In the genomic region with DNA sequence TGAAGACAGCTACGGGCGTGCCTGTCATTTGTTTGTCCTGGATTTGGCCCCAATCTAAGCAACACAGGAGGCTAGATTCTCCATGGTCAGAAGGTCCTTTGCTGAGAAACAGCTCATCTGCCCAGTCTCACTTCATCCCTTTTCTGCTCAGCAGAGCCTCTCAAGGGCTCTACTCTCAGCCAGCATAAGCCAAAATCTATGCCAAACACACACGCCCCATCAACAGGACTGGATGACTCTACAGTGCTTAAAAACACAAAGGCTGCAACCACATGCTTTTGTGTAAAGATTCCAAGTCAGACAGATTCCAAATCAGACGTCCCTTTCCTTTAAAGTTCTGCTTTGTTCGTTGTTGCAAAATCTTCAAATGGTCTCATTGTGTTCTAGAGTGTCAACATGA, we compare ENCODE assay signal across 25 mouse cellular contexts.
DNase-seq lines count a peak whose midpoint lies in the region; ATAC-seq and TF ChIP-seq lines count a peak whose summit lies in the region.
"Had no signal": no experiment of that assay in that cellular context is flagged by ENCODE, and none has a peak within 500 bp of the region (broad histone marks: within the 10 kb centered on the region; RNA-seq: fewer than 3 reads in every experiment).

No protein-coding gene starts in this region.

- H3K4me1 ChIP-seq in heart, embryonic 12.5 days (replicated peaks), result no peaks in the 10 kb centered on the region
- H3K4me1 ChIP-seq: forebrain, embryonic 12.5 days; lung, embryonic 15.5 days; midbrain, embryonic 12.5 days; neural tube, embryonic 15.5 days had no signal

- WGBS in heart, embryonic 12.5 days, result 73% methylated on average over 5 of the region's 5 CpGs

- H3K9ac ChIP-seq in heart, embryonic 12.5 days, result no peak overlapping the region
- H3K9ac ChIP-seq: forebrain, embryonic 12.5 days; hindbrain, embryonic 14.5 days; liver, embryonic 14.5 days; lung, embryonic 15.5 days; midbrain, embryonic 12.5 days; neural tube, embryonic 15.5 days had no signal

- H3K27ac ChIP-seq in gastrocnemius, adult 2 months, result no peak overlapping the region
- H3K27ac ChIP-seq in heart, embryonic 12.5 days (ENCODE audit: poor library complexity, severe bottlenecking), result no peak overlapping the region
- H3K27ac ChIP-seq: forebrain, embryonic 12.5 days; hindbrain, embryonic 14.5 days; kidney, postnatal 0 days; left cerebral cortex, adult 2 months; liver, embryonic 14.5 days; lung, embryonic 15.5 days; midbrain, embryonic 12.5 days; neural tube, embryonic 15.5 days had no signal

- intact Hi-C loops in gastrocnemius, adult 2 months (cut with DNase I), result no loop called here
- intact Hi-C loops in heart, postnatal 10 days (cut with DNase I), result no loop called here
- intact Hi-C loops in gastrocnemius, postnatal 36 days (cut with DNase I), result no loop called here

- ATAC-seq in heart, embryonic 12.5 days (ENCODE audit: insufficient number of reproducible peaks, low FRiP score), result no peak
- ATAC-seq: CD4-positive, CD25-positive, alpha-beta regulatory T cell, adult 4 months; inflammation-experienced regulatory T-cells, adult 6 months had no signal

- H3K9me3 ChIP-seq in heart, embryonic 12.5 days (replicated peaks), result no peaks in the 10 kb centered on the region
- H3K9me3 ChIP-seq: forebrain, embryonic 12.5 days; lung, embryonic 15.5 days; midbrain, embryonic 12.5 days; neural tube, embryonic 15.5 days had no signal

- H3K4me3 ChIP-seq in gastrocnemius, adult 2 months, result no peak overlapping the region
- no peak overlapping the region for H3K4me3 ChIP-seq in heart, embryonic 12.5 days
- H3K4me3 ChIP-seq: forebrain, embryonic 12.5 days; left cerebral cortex, adult 2 months; lung, embryonic 15.5 days; midbrain, embryonic 12.5 days; neural tube, embryonic 15.5 days had no signal

- H3K36me3 ChIP-seq in heart, embryonic 12.5 days, result no peaks in the 10 kb centered on the region
- H3K36me3 ChIP-seq: forebrain, embryonic 12.5 days; lung, embryonic 15.5 days; midbrain, embryonic 12.5 days; neural tube, embryonic 15.5 days had no signal

- no peak overlapping the region for H3K4me2 ChIP-seq in heart, embryonic 12.5 days
- H3K4me2 ChIP-seq: forebrain, embryonic 12.5 days; hindbrain, embryonic 14.5 days; lung, embryonic 15.5 days; midbrain, embryonic 12.5 days; neural tube, embryonic 15.5 days had no signal

- no peaks in the 10 kb centered on the region for H3K27me3 ChIP-seq in heart, embryonic 12.5 days (replicated peaks)
- H3K27me3 ChIP-seq: forebrain, embryonic 12.5 days; lung, embryonic 15.5 days; midbrain, embryonic 12.5 days; neural tube, embryonic 15.5 days had no signal

- no peak for TF ChIP-seq CTCF in gastrocnemius, adult 2 months (IDR thresholded peaks at IDR 0.05)

- peak; percentile 34 for DNase-seq in gastrocnemius, adult 2 months
- no peak for DNase-seq in gastrocnemius, postnatal 4 days (ENCODE audit: low spot score in 2 of 2)
- DNase-seq in heart, postnatal 10 days, result peak; percentile 5 to 21
- peak; percentile 15 for DNase-seq in gastrocnemius, postnatal 36 days
- no peak for DNase-seq in cerebellum, postnatal 36 days
- DNase-seq in spleen, adult 18-20 months, result no peak
- DNase-seq: adrenal gland, postnatal 36 days; cerebellum, adult 11-12 months; cerebellum, postnatal 10 days; kidney, adult 18-20 months; right cerebral cortex, adult 18-20 months; right cerebral cortex, postnatal 4 days; thymus, adult 18-20 months; thymus, postnatal 36 days had no signal

Comparison
In these comparisons a context has a peak if more than half of its experiments do, and no peak if none do; other contexts are left out.
1. DNase-seq: peak in gastrocnemius, adult 2 months (single experiment), heart, postnatal 10 days (2 of 2) and gastrocnemius, postnatal 36 days (2 of 2); none in gastrocnemius, postnatal 4 days (0 of 2), cerebellum, postnatal 36 days (0 of 2) and spleen, adult 18-20 months (0 of 2).